Mouse (Mus musculus) cerebellum, adult (tissue): ENCODE data around the gene Gpatch4.

Experiments
- ATAC-seq: cut with Nextera tagmentation; 2 replicates; pipeline ENCODE4 v1.9.2; 2017; ENCODE audit warnings: mild to moderate bottlenecking, moderate library complexity, mixed read lengths; ENCODE audit not compliant: insufficient number of reproducible peaks, low FRiP score, low TSS enrichment

Gene Gpatch4

GRCm38 (mm10) chr3:88090616-88091015 lies 47.7 kb downstream of the Gpatch4 start:
- no peak for ATAC-seq

GRCm38 (mm10) chr3:88094126-88094525 lies 51.2 kb downstream of the Gpatch4 start:
- no peak for ATAC-seq

DNA sequence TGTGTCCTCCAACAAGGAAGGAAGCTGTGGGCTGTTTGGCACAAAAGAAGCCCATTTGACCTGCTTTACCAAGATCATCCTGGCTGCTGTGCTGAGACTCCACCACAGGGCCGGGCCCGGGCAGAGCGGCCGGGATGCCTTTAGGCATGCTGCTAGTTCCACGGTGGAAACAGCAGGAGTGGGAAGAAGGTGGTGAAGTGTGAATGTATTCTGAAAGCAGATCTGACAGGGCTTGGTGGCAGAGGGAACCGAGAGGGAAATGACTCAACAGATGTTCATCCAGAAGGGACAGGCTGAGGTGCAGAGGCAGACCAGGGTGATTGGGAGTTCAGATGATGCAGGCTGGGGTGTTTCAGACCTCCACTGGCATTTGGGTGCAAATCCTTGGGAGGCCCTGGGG lies 54.8 kb downstream of the Gpatch4 start:
- no peak for ATAC-seq

DNA sequence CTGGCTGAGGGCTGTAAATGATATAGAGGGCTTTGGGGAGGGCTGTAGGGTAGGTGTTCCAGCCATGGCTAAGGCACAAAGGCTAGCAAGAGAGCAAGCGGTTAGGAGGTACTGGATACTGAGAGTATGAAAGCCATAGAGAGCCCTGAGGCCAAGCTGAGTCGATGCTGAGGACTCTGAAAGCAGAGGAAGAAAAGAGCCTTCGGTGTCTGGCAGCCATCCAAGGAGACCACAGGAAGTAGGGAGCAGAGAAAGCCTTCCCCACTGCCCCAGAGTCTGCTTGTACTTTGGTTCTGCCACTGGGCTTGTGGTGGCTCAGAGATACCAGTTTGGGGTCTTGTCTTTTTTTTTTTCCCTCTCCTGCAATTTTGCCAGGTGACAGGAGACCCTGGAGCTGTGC lies 57.3 kb downstream of the Gpatch4 start:
- ATAC-seq = no peak

- no peak for ATAC-seq
Observed at GRCm38 (mm10) chr3:88101736-88102135, 58.8 kb downstream of the Gpatch4 start.

- no peak for ATAC-seq
Observed at GRCm38 (mm10) chr3:88102196-88102595, 59.3 kb downstream of the Gpatch4 start.

DNA sequence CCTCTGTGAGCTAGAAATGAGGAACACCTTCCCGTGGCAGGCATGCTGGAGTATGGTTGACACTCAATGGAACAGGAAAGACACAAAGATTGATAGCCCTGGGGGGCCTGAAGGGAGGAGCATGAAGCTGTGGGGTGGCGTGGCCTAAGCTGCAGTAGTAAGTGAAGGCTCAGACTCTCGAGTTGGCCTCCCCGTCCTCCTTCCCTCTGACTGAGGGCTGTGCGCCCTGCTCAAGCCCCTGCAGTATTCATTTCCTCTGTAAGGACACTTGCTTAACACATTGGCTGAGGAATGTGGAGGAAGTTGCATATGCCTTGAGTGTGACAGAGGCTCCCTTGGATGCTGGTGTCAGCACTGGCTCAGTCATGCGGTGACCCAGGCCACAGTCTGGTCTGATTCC lies 59.7 kb downstream of the Gpatch4 start:
- ATAC-seq = no peak
